Mouse (Mus musculus) bone marrow, adult 2 months (tissue): ENCODE measurements around the gene Ppp2r5d.

Experiments used
- CTCF ChIP-seq: fragments of 200-500 bp; IDR thresholded peaks from 2 replicates; pipeline ENCODE4 v1.5.1; 2011; ENCODE audit warnings: low read length, control low read depth; ENCODE audit not compliant: control insufficient read depth, insufficient read depth
- POLR2A ChIP-seq: fragments of 200-500 bp; IDR thresholded peaks from 2 replicates; pipeline ENCODE4 v1.6.1; 2011; ENCODE audit warnings: low read depth, mild to moderate bottlenecking, control low read depth, low read length, borderline replicate concordance; ENCODE audit not compliant: control insufficient read depth

DNA sequence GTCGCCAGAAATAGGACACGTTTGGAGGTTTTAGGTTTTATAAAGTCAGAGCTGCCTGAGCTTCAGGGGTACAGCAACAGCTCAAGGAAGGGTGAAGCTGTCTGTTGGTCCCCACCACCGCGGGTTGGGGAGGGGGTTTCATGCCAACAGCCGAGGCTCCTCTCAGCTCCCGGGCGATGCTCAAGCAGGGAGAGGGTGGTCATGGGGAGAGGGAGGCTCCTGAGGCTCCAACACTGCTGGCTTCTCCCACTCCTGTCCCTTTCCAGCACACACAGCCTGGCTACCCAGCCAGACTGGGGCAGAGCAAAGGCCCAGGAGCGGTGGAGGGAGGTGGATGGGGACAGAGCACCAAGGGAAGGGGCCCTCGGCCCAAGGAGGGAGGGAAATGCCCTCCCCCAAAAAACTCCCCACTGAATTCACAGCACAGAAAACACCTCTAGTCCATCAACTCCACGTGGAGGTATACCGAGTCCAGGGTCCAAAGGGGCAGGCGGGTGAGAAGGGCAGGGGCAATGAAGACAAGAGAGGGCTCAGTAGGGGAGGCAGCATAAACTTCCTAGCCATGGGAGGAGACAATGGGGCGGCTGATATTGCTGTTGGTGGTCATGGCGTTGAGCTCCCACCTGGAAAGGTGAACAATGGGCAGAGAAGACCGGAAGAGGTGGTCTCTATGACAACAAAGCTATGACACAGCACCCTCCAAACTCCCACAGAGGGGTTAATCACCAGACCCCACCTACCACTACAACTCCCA is 30.2 kb downstream of the Ppp2r5d start:
- TF ChIP-seq POLR2A (no peak), CTCF (no peak)
